Mouse (Mus musculus): ENCODE measurements around the gene Ghrh.

The Ghrh gene

GRCm38 (mm10) chr2:157308273-157308917 lies 38.9 kb downstream of the Ghrh start:
- DNase-seq (ENCODE audit: low read depth, low spot score), result no peak

- DNase-seq (ENCODE audit: low read depth, low spot score), result no peak
Measured at GRCm38 (mm10) chr2:157307715-157308265, 39.5 kb downstream of the Ghrh start.

GRCm38 (mm10) chr2:157306091-157307032 lies 40.9 kb downstream of the Ghrh start:
- peak; percentile 38 for DNase-seq (ENCODE audit: low read depth, low spot score)

DNA sequence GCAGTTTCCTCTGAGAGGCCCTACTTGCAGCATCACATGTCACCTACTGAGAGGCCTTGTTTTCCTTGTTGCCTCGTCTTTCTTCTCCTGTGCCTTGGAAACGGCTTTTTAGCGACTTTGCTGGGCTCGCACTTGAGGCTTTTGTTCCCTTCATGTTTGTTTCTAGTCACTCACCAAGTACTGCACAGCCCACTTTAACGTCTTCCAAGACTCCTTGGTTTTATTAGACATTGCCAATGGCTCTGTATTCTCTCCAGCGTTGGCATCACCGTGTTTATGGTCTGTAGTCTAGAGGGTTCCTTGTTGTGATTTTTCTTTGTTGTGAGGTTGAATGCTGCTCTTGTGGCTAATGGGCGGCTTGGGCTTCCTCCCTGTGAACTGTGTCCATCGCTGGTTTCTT lies 44.2 kb downstream of the Ghrh start:
- DNase-seq (ENCODE audit: low read depth, low spot score), result no peak

DNA sequence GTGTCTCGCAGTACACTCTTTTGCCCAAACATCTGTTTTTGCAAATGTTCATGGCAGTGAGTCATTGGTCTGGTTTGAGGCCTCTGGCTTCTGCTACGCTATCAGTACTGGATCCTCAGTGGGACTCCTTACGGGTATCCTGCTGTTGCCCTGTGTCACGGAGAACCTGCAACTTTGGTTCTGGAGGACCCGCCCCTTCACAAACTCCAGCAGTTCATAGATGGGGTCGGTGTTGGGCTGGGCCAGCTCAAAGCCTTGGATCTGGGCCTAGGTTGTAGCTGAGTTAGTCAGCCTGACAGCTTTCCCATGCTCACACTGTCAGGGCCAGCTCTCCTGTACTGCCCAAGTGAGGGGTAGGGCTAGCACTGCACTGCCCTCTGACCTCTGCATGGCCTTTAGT lies 47.3 kb downstream of the Ghrh start:
- no peak for DNase-seq (ENCODE audit: low read depth, low spot score)

GRCm38 (mm10) chr2:157296105-157296689 lies 51.1 kb downstream of the Ghrh start:
- DNase-seq (ENCODE audit: low read depth, low spot score), result no peak

DNA sequence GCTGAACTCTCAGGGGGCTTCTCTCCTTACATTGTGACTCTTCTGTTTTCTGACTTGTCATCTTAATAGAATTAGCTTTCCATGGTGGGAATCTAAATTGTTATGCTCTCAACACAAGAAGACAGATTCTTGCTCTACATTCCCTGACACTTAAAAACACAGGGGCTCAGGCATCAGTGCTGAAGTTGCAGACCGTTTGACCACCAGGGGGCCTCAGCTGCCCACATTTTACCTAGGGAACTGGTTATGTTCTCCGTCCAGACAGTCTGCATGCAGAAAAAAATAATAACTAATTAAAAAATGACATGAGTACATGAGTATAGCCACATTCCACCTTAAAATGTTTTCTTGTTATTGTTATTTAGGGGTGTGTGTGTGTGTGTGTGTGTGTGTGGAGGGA lies 55.2 kb downstream of the Ghrh start:
- DNase-seq (ENCODE audit: low read depth, low spot score), result no peak

DNA sequence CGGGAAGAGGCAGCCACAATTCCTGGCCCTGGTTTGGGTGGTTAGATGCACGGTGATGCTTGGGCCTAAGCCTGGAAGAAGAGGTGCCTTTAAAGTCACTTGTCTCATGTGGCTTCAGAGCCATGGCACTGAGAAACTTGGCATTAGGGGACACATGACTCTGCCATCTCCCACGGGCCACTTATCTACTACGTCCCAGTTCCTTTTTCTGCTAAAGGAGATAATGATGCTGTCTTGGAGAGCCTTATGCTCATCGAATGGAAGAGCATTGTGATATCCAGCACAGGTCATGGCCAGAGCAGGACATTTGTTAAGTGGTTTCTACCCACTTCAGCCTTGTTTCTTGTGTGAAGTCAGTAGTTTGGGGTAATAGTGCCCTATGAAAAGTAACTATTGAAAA lies 58.3 kb downstream of the Ghrh start:
- no peak for DNase-seq (ENCODE audit: low read depth, low spot score)

DNA sequence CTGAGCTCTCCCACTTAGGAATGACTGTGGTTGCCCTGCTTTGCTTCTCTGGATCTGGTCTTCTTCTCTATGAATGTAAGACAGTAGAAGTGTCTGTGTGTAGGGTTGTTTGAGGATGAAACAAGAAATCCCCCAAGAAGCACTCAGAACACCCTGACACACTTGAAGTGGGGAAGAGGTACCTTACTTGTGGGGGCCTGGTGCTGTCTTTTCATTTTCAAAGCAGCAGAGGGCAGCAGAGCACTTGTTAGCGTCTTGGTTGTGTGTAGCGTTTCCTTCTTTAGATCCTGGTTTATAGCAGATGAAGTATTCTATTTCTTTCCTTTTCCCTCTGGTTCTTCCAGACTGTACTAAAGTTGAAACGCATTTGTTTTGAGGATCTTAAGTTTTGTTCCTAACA lies 59.8 kb downstream of the Ghrh start:
- peak; percentile 36 for DNase-seq (ENCODE audit: low read depth, low spot score)

DNA sequence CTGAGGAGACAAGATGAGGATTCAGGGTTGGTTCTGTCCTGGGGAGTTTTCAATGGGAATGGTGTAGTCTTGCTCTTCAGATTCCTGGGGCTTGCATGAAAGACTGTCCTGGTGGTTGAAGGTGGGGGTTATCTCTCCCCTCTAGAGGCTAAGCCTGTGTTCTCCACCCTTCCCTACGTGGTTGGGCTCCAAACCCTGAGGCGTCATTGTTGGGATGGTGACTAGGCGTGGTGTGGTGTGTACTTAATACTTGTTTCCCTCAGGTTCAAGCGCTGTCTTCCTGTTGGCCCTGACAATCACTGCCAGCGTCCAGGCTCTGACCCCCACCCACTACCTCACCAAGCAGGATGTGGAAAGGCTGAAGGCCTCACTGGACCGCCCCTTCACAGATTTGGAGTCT lies 64.0 kb downstream of the Ghrh start:
- DNase-seq (ENCODE audit: low read depth, low spot score), result no peak
